Mouse (Mus musculus): ENCODE measurements around the gene Lct.

DNA sequence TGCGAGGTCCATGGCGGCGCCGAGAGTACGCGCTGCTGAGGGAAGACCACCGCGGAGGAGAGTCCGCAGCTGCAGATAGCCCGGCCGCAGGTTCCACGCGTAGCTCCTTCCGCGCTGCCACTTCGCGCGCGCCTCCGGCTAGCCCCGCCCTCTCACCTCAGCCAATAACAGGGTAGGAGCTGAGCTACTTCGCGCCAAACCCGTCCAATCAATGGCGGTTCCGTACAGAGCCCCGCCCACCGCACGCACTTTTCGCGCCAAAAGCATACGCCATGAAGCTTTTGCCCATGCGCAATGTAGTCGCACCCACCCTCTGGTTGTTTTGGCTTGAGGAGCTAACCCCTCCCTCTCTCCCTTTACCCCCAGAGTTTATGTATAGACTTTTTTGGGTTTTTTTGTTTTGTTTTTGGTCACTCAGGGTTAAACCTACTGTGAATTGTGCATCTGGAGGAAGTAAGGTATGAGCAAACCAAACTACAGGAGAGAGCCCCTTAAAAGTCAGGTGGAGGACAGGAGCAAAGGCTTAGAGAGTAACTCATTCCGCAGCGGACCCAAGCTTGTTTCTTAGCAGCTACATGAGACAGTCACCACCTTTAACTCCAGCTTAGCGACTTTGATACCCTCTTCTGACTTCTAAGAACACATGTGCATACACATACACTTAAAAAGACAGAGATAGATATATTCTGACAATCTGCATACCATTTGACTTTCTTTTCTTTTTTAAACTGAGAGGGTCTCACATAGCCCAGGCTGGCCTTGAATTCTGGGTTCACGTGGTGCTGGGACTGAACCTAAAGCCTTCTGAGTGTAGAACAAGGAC lies 31.6 kb upstream of the Lct start, which contains the start of gene Mcm6:
- TF ChIP-seq CTCF (IDR thresholded peaks at IDR 0.05; ENCODE audit: control insufficient read depth, insufficient read depth, insufficient read length) (no peak), USF1 (IDR thresholded peaks at IDR 0.05; ENCODE audit: low read depth) (no peak), MYOD1 (IDR thresholded peaks at IDR 0.05; ENCODE audit: control insufficient read depth, insufficient read length, low read depth) (no peak), MYOG (IDR thresholded peaks at IDR 0.05; ENCODE audit: control insufficient read depth, extremely low read depth, insufficient read length) (no peak)

Data from C2C12 (cell line).